Mouse (Mus musculus) CH12.LX (cell line): Measurements from ENCODE around the gene Chil4. TPM values are rescaled to one million over a fixed set of nuclear protein-coding genes. Genes with fewer than 3 reads are reported as not detected.

Experiments
- DNase-seq: peaks from one replicate; pipeline ENCODE4 v3.0.0-alpha.2; 2013; ENCODE audit errors: extremely low read depth
- H3K27ac ChIP-seq: 2 replicates; pipeline ENCODE4 v1.5.1; 2012; ENCODE audit warnings: low read depth, mild to moderate bottlenecking, control low read depth, moderate library complexity; ENCODE audit not compliant: insufficient read depth
- H3K27me3 ChIP-seq: replicated peaks from 2 replicates; pipeline ENCODE3; 2012; ENCODE audit warnings: inconsistent platforms
- H3K36me3 ChIP-seq, 2 experiments: replicated peaks in 1 of 2; 2 replicates each; pipeline versions ENCODE3 to v1.6.1; 2012; ENCODE audit warnings: inconsistent platforms in 1 of 2, low read length in 1 of 2, mild to moderate bottlenecking in 1 of 2, mixed read lengths in 1 of 2, moderate library complexity in 1 of 2; ENCODE audit not compliant: control insufficient read depth in 1 of 2, insufficient read depth in 1 of 2
- H3K4me1 ChIP-seq, 2 experiments: 2 replicates each; pipeline ENCODE4 v1.6.1; 2012; ENCODE audit warnings: inconsistent platforms in 1 of 2, moderate library complexity in 1 of 2; ENCODE audit not compliant: insufficient read depth in 2 of 2, control insufficient read depth in 1 of 2
- H3K4me2 ChIP-seq: 2 replicates; pipeline ENCODE4 v1.6.1; 2012; ENCODE audit warnings: low read depth, mild to moderate bottlenecking, control low read depth; ENCODE audit not compliant: poor library complexity, insufficient read depth, severe bottlenecking
- H3K4me3 ChIP-seq, 3 experiments: fragments of 150-350 bp in 1 of 3; sonication (generic) in 1 of 3; replicated peaks in 1 of 3; 2 replicates each; pipeline versions ENCODE3 to v1.5.1; 2011 to 2012; ENCODE audit warnings: low read depth in 2 of 3, low read length in 2 of 3, mild to moderate bottlenecking in 2 of 3, moderate library complexity in 2 of 3, control low read depth in 1 of 3, improper control_type of control experiment in 1 of 3, inconsistent platforms in 1 of 3, mixed read lengths in 1 of 3; ENCODE audit not compliant: poor library complexity in 1 of 3
- H3K79me2 ChIP-seq: replicated peaks from 2 replicates; pipeline ENCODE4 v1.6.1; 2012; ENCODE audit warnings: mild to moderate bottlenecking, moderate library complexity; ENCODE audit not compliant: control insufficient read depth, poor library complexity, insufficient read depth, severe bottlenecking; ENCODE audit errors: extremely low read depth
- H3K9ac ChIP-seq: 2 replicates; pipeline ENCODE4 v1.6.1; 2012; ENCODE audit warnings: low read depth, mild to moderate bottlenecking, control low read depth, moderate library complexity; ENCODE audit not compliant: insufficient read depth
- H3K9me3 ChIP-seq: replicated peaks from 2 replicates; pipeline ENCODE3; 2012; ENCODE audit warnings: low read length, inconsistent platforms, mixed read lengths
- BHLHE40 ChIP-seq: IDR thresholded peaks from 2 replicates; pipeline ENCODE4 v1.6.1; 2011; ENCODE audit warnings: mild to moderate bottlenecking, low read depth, low read length, improper control_type of control experiment
- CHD2 ChIP-seq: IDR thresholded peaks from 2 replicates; pipeline ENCODE4 v1.6.1; 2011; ENCODE audit warnings: low read length, improper control_type of control experiment
- CTCF ChIP-seq, 2 experiments: IDR thresholded peaks in 1 of 2; conservative IDR thresholded peaks in 1 of 2; 2 replicates each; pipeline ENCODE4 v1.5.1; 2011 to 2012; ENCODE audit warnings: low read depth in 2 of 2, low read length in 2 of 2, improper control_type of control experiment in 1 of 2, inconsistent platforms in 1 of 2, mild to moderate bottlenecking in 1 of 2, moderate library complexity in 1 of 2
- E2F4 ChIP-seq: IDR thresholded peaks from 2 replicates; pipeline ENCODE4 v1.6.1; 2011; ENCODE audit warnings: low read depth, low read length, improper control_type of control experiment; ENCODE audit not compliant: insufficient replicate concordance
- EP300 ChIP-seq: IDR thresholded peaks from 2 replicates; pipeline ENCODE4 v1.6.1; 2011; ENCODE audit warnings: low read length, improper control_type of control experiment
- ETS1 ChIP-seq: conservative IDR thresholded peaks from 2 replicates; pipeline ENCODE4 v1.6.1; 2012; ENCODE audit warnings: low read depth, mild to moderate bottlenecking, inconsistent platforms, low read length, improper control_type of control experiment, moderate library complexity
- GABPA ChIP-seq: IDR thresholded peaks from 2 replicates; pipeline ENCODE4 v1.6.1; 2012; ENCODE audit warnings: low read depth, low read length, improper control_type of control experiment, inconsistent platforms; ENCODE audit not compliant: insufficient replicate concordance
- JUND ChIP-seq: conservative IDR thresholded peaks from 2 replicates; pipeline ENCODE4 v1.6.1; 2011; ENCODE audit warnings: low read depth, low read length, improper control_type of control experiment
- MEF2A ChIP-seq: IDR thresholded peaks from 2 replicates; pipeline ENCODE4 v1.6.1; 2014; ENCODE audit warnings: low read depth, mild to moderate bottlenecking, inconsistent platforms, low read length, improper control_type of control experiment, borderline replicate concordance
- MXI1 ChIP-seq: IDR thresholded peaks from 2 replicates; pipeline ENCODE4 v1.6.1; 2011; ENCODE audit warnings: mild to moderate bottlenecking, low read depth, low read length, improper control_type of control experiment
- NELFE ChIP-seq: IDR thresholded peaks from 2 replicates; pipeline ENCODE4 v1.6.1; 2011; ENCODE audit warnings: low read depth, low read length, improper control_type of control experiment
- POLR2A ChIP-seq: IDR thresholded peaks from 2 replicates; pipeline ENCODE4 v1.6.1; 2011; ENCODE audit warnings: low read depth, mild to moderate bottlenecking, improper control_type of control experiment, low read length
- POLR2AphosphoS2 ChIP-seq: IDR thresholded peaks from 2 replicates; pipeline ENCODE4 v1.6.1; 2011; ENCODE audit warnings: low read depth, low read length, improper control_type of control experiment
- RAD21 ChIP-seq: IDR thresholded peaks from 2 replicates; pipeline ENCODE4 v1.6.1; 2011; ENCODE audit warnings: low read depth, mild to moderate bottlenecking, low read length, improper control_type of control experiment, moderate library complexity
- RCOR1 ChIP-seq: conservative IDR thresholded peaks from 2 replicates; pipeline ENCODE4 v1.6.1; 2012; ENCODE audit warnings: low read depth, mild to moderate bottlenecking, inconsistent platforms, low read length, improper control_type of control experiment
- SIN3A ChIP-seq: IDR thresholded peaks from 2 replicates; pipeline ENCODE4 v1.6.1; 2012; ENCODE audit warnings: low read length, improper control_type of control experiment, inconsistent platforms
- UBTF ChIP-seq: IDR thresholded peaks from 2 replicates; pipeline ENCODE4 v1.6.1; 2012; ENCODE audit warnings: low read depth, mild to moderate bottlenecking, inconsistent platforms, low read length, improper control_type of control experiment, moderate library complexity
- USF1 ChIP-seq: IDR thresholded peaks from 2 replicates; pipeline ENCODE4 v1.6.1; 2014; ENCODE audit warnings: low read depth, mild to moderate bottlenecking, inconsistent platforms, low read length, improper control_type of control experiment
- USF2 ChIP-seq: conservative IDR thresholded peaks from 2 replicates; pipeline ENCODE4 v1.6.1; 2011; ENCODE audit warnings: low read depth, low read length, improper control_type of control experiment
- ZC3H11A ChIP-seq: IDR thresholded peaks from 2 replicates; pipeline ENCODE4 v1.6.1; 2012; ENCODE audit warnings: low read depth, mild to moderate bottlenecking, inconsistent platforms, low read length, improper control_type of control experiment
- ZKSCAN1 ChIP-seq: IDR thresholded peaks from 2 replicates; pipeline ENCODE4 v1.6.1; 2012; ENCODE audit warnings: low read depth, inconsistent platforms, low read length, improper control_type of control experiment, borderline replicate concordance
- ZMIZ1 ChIP-seq: IDR thresholded peaks from 2 replicates; pipeline ENCODE4 v1.6.1; 2012; ENCODE audit warnings: low read depth, mild to moderate bottlenecking, inconsistent platforms, low read length, improper control_type of control experiment
- dilution Hi-C: fragments of 300-500 bp; cut with MboI; formaldehyde crosslinking; loops from 2 replicates; pipeline ENCODE4 v1.14.3; 2020; ENCODE audit warnings: low sequenced_read_pairs; ENCODE audit not compliant: extremely low pct_unique_long_range_greater_than_20kb, extremely low pct_ligation_motif_present
- in situ Hi-C: fragments of 300-500 bp; cut with MboI; formaldehyde crosslinking; loops from 3 replicates; pipeline ENCODE4 v1.14.3; 2019; ENCODE audit warnings: low sequenced_read_pairs, low pct_ligation_motif_present, low pct_unique_long_range_greater_than_20kb, mixed read lengths
- polyA plus RNA-seq: library from polyadenylated mRNA; unstranded; fragments of >175 nt; gene quantifications from 2 replicates; pipeline ENCODE4 v1.2.1, GENCODE M21; 2012; ENCODE audit warnings: low read depth; ENCODE audit not compliant: insufficient read length
- total RNA-seq, 2 experiments: library from RNA; depleted of rRNA; stranded (reverse); fragments of 300-350 nt in 1 of 2; fragments of >200 nt in 1 of 2; gene quantifications; 2 replicates each; pipeline ENCODE4 v1.2.3; 2012 to 2014

The Chil4 gene
- total and polyA plus RNA-seq, 3 experiments, result not detected

DNA sequence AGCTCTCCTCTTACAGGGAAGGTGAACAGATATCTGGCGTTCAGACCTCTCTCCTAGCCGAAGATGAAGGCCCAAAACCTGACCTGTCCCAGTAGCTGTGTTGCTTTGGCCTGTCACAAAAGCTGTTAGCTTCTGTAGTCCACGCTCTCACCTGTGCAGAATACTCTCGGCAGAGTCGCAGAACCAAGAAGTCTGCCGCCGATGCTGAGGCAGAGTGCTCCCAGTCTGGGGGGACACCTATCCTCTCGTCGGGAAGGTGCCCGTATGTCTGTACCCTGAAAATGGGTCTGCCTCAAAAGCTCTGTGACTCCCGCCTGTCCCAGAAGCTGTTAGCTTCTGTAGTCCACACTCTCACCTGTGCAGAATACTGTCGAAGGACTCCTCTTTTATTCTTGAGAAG lies 23.8 kb downstream of the Chil4 start:
- H3K9ac ChIP-seq, result no peak overlapping the region
- H3K36me3 ChIP-seq, result no peaks in the 10 kb centered on the region
- no peak overlapping the region for H3K4me2 ChIP-seq
- TF ChIP-seq RAD21, result no peak
- TF ChIP-seq USF1, result no peak
- TF ChIP-seq RCOR1, result no peak
- no peak for TF ChIP-seq GABPA
- no peak for TF ChIP-seq POLR2AphosphoS2
- no peak for TF ChIP-seq MXI1
- TF ChIP-seq BHLHE40, result no peak
- TF ChIP-seq POLR2A, result no peak
- TF ChIP-seq CHD2, result no peak
- TF ChIP-seq USF2, result no peak
- no peak for TF ChIP-seq MEF2A
- TF ChIP-seq JUND, result no peak
- no peak for TF ChIP-seq CTCF (conservative IDR thresholded peaks at IDR 0.05 in 1 of 2, IDR thresholded peaks at IDR 0.05 in 1 of 2; ENCODE audit: low read depth in 2 of 2, low read length in 2 of 2)
- no peak for TF ChIP-seq UBTF
- TF ChIP-seq ETS1, result no peak
- no peak for TF ChIP-seq ZKSCAN1
- no peak for TF ChIP-seq ZMIZ1
- TF ChIP-seq SIN3A, result no peak
- TF ChIP-seq E2F4, result no peak
- TF ChIP-seq EP300, result no peak
- H3K27ac ChIP-seq, result no peak overlapping the region
- no peaks in the 10 kb centered on the region for H3K79me2 ChIP-seq
- dilution Hi-C loops (no loop called here), in situ Hi-C loops (no loop called here)
- no peaks in the 10 kb centered on the region for H3K27me3 ChIP-seq
- H3K4me1 ChIP-seq, result no peaks in the 10 kb centered on the region
- H3K4me3 ChIP-seq, result no peak overlapping the region
- DNase-seq, result no peak
- peaks cover 2% of the 10 kb centered on the region for H3K9me3 ChIP-seq

DNA sequence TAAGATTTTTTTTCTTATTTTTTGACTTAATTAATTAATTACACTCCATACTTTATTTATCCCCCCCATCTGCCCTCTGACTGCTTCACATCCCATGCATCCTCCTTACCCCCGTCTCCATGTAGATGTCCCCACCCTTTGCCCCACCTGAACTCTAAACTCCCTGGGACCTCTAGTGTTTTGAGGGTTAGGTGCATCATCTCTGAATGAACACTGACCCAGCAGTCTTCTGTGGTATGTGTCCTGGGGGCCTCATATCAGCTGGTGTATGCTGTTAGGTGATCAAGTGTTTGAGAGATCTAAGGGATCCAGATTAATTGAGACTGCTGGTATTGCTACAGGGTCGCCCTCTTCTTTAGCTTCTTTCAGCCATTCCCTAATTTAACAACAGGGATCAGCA lies 31.3 kb downstream of the Chil4 start:
- H3K36me3 ChIP-seq, result no peaks in the 10 kb centered on the region
- no peak overlapping the region for H3K9ac ChIP-seq
- H3K4me3 ChIP-seq, result no peak overlapping the region
- no peak overlapping the region for H3K4me2 ChIP-seq
- no peaks in the 10 kb centered on the region for H3K79me2 ChIP-seq
- in situ Hi-C loops (no loop called here), dilution Hi-C loops (no loop called here)
- H3K9me3 ChIP-seq, result no peaks in the 10 kb centered on the region
- H3K4me1 ChIP-seq, result no peaks in the 10 kb centered on the region
- peaks cover 3% of the 10 kb centered on the region for H3K27me3 ChIP-seq
- H3K27ac ChIP-seq, result no peak overlapping the region
- TF ChIP-seq ZC3H11A (no peak), NELFE (no peak)
- DNase-seq, result no peak
